Mouse (Mus musculus) liver, postnatal 0 days (tissue): ENCODE measurements around the gene Stambp.

ENCODE experiments used
- CTCF ChIP-seq: sonication (generic); IDR thresholded peaks from 2 replicates; pipeline ENCODE4 v1.5.1; 2016; ENCODE audit warnings: antibody characterized with exemption, low read depth
- EP300 ChIP-seq: IDR thresholded peaks from 2 replicates; pipeline ENCODE4 v1.6.1; 2016; ENCODE audit warnings: antibody characterized with exemption, low read depth, mild to moderate bottlenecking

GRCm38 (mm10) chr6:83496753-83497710 lies 75.5 kb downstream of the Stambp start:
- TF ChIP-seq CTCF (no peak), EP300 (no peak)
